Mouse (Mus musculus): ENCODE results near the gene Cnr1.

DNA sequence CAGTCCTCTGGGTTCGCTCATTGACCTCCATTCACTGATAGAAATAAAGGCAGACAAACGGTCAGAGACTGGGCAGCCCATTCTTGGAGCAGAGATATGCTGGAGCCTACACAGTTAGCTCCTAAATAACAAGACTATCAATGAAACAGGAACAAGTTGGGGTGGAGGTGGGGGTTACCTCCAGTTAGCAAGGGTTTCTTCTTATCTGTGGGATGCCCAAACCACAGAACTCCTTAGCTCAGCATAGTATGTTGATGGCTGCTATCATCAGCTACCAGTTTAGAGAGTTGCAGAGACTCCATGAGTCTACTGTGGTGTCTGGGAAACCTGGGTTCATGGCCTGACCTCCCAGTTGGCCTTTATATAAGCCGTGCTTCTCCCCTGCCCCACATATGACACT is 33.0 kb downstream of the Cnr1 start:
- TF ChIP-seq POLR2A (IDR thresholded peaks at IDR 0.05; ENCODE audit: extremely low read depth, insufficient read depth, low read length) (no peak), CTCF (IDR thresholded peaks at IDR 0.05; ENCODE audit: low read depth, low read length) (no peak)

Data from liver, adult 2 months (tissue).